Mouse (Mus musculus): ENCODE results near the gene Ppp6r3. TPM values are rescaled to one million over a fixed set of nuclear protein-coding genes. Genes with fewer than 3 reads are reported as not detected.

Ppp6r3 gene
- polyA plus RNA-seq, 1 experiment from 2014 or later: 68.7 TPM

GRCm38 (mm10) chr19:3480101-3480500 lies 95.4 kb downstream of the Ppp6r3 start:
- Histone ChIP-seq H3K36me3 (ENCODE audit: control insufficient read depth, insufficient read depth, low read length) (peaks cover 64% of the 10 kb centered on the region), H3K27ac (ENCODE audit: low read length) (no peak overlapping the region), H3K27me3 (ENCODE audit: control insufficient read depth, insufficient read depth, low read length) (no peaks in the 10 kb centered on the region), H3K9me3 (ENCODE audit: control insufficient read depth, low read depth, low read length) (no peaks in the 10 kb centered on the region), H3K4me2 (replicated peaks; ENCODE audit: low read depth, low read length) (no peak overlapping the region), H3K4me3 (ENCODE audit: low read depth, low read length) (no peak overlapping the region), H3K9ac (replicated peaks; ENCODE audit: low read depth, low read length) (no peak overlapping the region), H3K4me1 (ENCODE audit: control insufficient read depth, insufficient read depth, low read length) (no peaks in the 10 kb centered on the region)
- no peak for ATAC-seq (ENCODE audit: insufficient number of reproducible peaks, insufficient read depth, low FRiP score, low read depth)
- WGBS: 91% methylated on average over 8 of the region's 8 CpGs

- no peaks in the 10 kb centered on the region for H3K4me1 ChIP-seq (ENCODE audit: control insufficient read depth, insufficient read depth, low read length)
- 98% methylated on average over 3 of the region's 3 CpGs for WGBS
- H3K27ac ChIP-seq (ENCODE audit: low read length): no peak overlapping the region
- H3K4me2 ChIP-seq (replicated peaks; ENCODE audit: low read depth, low read length): no peak overlapping the region
- H3K36me3 ChIP-seq (ENCODE audit: control insufficient read depth, insufficient read depth, low read length): peaks cover 60% of the 10 kb centered on the region
- no peak for ATAC-seq (ENCODE audit: insufficient number of reproducible peaks, insufficient read depth, low FRiP score, low read depth)
- H3K9me3 ChIP-seq (ENCODE audit: control insufficient read depth, low read depth, low read length): no peaks in the 10 kb centered on the region
- no peak overlapping the region for H3K9ac ChIP-seq (replicated peaks; ENCODE audit: low read depth, low read length)
- no peaks in the 10 kb centered on the region for H3K27me3 ChIP-seq (ENCODE audit: control insufficient read depth, insufficient read depth, low read length)
- H3K4me3 ChIP-seq (ENCODE audit: low read depth, low read length): no peak overlapping the region
These were observed 98.6 kb downstream of the Ppp6r3 start for GRCm38 (mm10) chr19:3476996-3477395.

- Histone ChIP-seq H3K4me2 (replicated peaks; ENCODE audit: low read depth, low read length) (no peak overlapping the region), H3K36me3 (ENCODE audit: control insufficient read depth, insufficient read depth, low read length) (peaks cover 77% of the 10 kb centered on the region), H3K27me3 (ENCODE audit: control insufficient read depth, insufficient read depth, low read length) (no peaks in the 10 kb centered on the region), H3K9ac (replicated peaks; ENCODE audit: low read depth, low read length) (no peak overlapping the region), H3K4me1 (ENCODE audit: control insufficient read depth, insufficient read depth, low read length) (no peaks in the 10 kb centered on the region), H3K4me3 (ENCODE audit: low read depth, low read length) (no peak overlapping the region), H3K27ac (ENCODE audit: low read length) (no peak overlapping the region), H3K9me3 (ENCODE audit: control insufficient read depth, low read depth, low read length) (no peaks in the 10 kb centered on the region)
- WGBS: 91% methylated on average over 2 of the region's 2 CpGs
- ATAC-seq (ENCODE audit: insufficient number of reproducible peaks, insufficient read depth, low FRiP score, low read depth): no peak
These were observed 104.3 kb downstream of the Ppp6r3 start for GRCm38 (mm10) chr19:3471218-3471617.

GRCm38 (mm10) chr19:3467574-3467973 lies 108.0 kb downstream of the Ppp6r3 start:
- H3K36me3 ChIP-seq (ENCODE audit: control insufficient read depth, insufficient read depth, low read length): peaks cover 87% of the 10 kb centered on the region
- no peak for ATAC-seq (ENCODE audit: insufficient number of reproducible peaks, insufficient read depth, low FRiP score, low read depth)
- WGBS: 95% methylated on average over 7 of the region's 7 CpGs
- H3K4me1 ChIP-seq (ENCODE audit: control insufficient read depth, insufficient read depth, low read length): no peaks in the 10 kb centered on the region
- no peak overlapping the region for H3K27ac ChIP-seq (ENCODE audit: low read length)
- H3K4me2 ChIP-seq (replicated peaks; ENCODE audit: low read depth, low read length): no peak overlapping the region
- no peaks in the 10 kb centered on the region for H3K27me3 ChIP-seq (ENCODE audit: control insufficient read depth, insufficient read depth, low read length)
- H3K4me3 ChIP-seq (ENCODE audit: low read depth, low read length): no peak overlapping the region
- no peaks in the 10 kb centered on the region for H3K9me3 ChIP-seq (ENCODE audit: control insufficient read depth, low read depth, low read length)
- no peak overlapping the region for H3K9ac ChIP-seq (replicated peaks; ENCODE audit: low read depth, low read length)

GRCm38 (mm10) chr19:3459986-3460385 lies 115.6 kb downstream of the Ppp6r3 start:
- ATAC-seq (ENCODE audit: insufficient number of reproducible peaks, insufficient read depth, low FRiP score, low read depth): no peak
- WGBS: 92% methylated on average over 3 of the region's 3 CpGs
- H3K27me3 ChIP-seq (ENCODE audit: control insufficient read depth, insufficient read depth, low read length): no peaks in the 10 kb centered on the region
- no peaks in the 10 kb centered on the region for H3K9me3 ChIP-seq (ENCODE audit: control insufficient read depth, low read depth, low read length)
- peaks cover 96% of the 10 kb centered on the region for H3K36me3 ChIP-seq (ENCODE audit: control insufficient read depth, insufficient read depth, low read length)
- no peak overlapping the region for H3K4me2 ChIP-seq (replicated peaks; ENCODE audit: low read depth, low read length)
- H3K4me3 ChIP-seq (ENCODE audit: low read depth, low read length): no peak overlapping the region
- H3K9ac ChIP-seq (replicated peaks; ENCODE audit: low read depth, low read length): no peak overlapping the region
- H3K4me1 ChIP-seq (ENCODE audit: control insufficient read depth, insufficient read depth, low read length): no peaks in the 10 kb centered on the region
- no peak overlapping the region for H3K27ac ChIP-seq (ENCODE audit: low read length)

- peaks cover 89% of the 10 kb centered on the region for H3K36me3 ChIP-seq (ENCODE audit: control insufficient read depth, insufficient read depth, low read length)
These were observed 117.0 kb downstream of the Ppp6r3 start for GRCm38 (mm10) chr19:3458331-3459099.

GRCm38 (mm10) chr19:3457700-3458099 lies 117.8 kb downstream of the Ppp6r3 start:
- Histone ChIP-seq H3K27ac (ENCODE audit: low read length) (no peak overlapping the region), H3K9ac (replicated peaks; ENCODE audit: low read depth, low read length) (no peak overlapping the region), H3K27me3 (ENCODE audit: control insufficient read depth, insufficient read depth, low read length) (no peaks in the 10 kb centered on the region), H3K36me3 (ENCODE audit: control insufficient read depth, insufficient read depth, low read length) (peaks cover 83% of the 10 kb centered on the region), H3K9me3 (ENCODE audit: control insufficient read depth, low read depth, low read length) (no peaks in the 10 kb centered on the region), H3K4me3 (ENCODE audit: low read depth, low read length) (no peak overlapping the region), H3K4me1 (ENCODE audit: control insufficient read depth, insufficient read depth, low read length) (no peaks in the 10 kb centered on the region), H3K4me2 (replicated peaks; ENCODE audit: low read depth, low read length) (no peak overlapping the region)
- no peak for ATAC-seq (ENCODE audit: insufficient number of reproducible peaks, insufficient read depth, low FRiP score, low read depth)
- WGBS: 93% methylated on average over 4 of the region's 4 CpGs

More at GRCm38 (mm10) chr19:3458331-3459099, 117.0 kb downstream of the Ppp6r3 start:
- no peaks in the 10 kb centered on the region for H3K9me3 ChIP-seq (ENCODE audit: control insufficient read depth, low read depth, low read length)
- no peaks in the 10 kb centered on the region for H3K27me3 ChIP-seq (ENCODE audit: control insufficient read depth, insufficient read depth, low read length)
- H3K4me1 ChIP-seq (ENCODE audit: control insufficient read depth, insufficient read depth, low read length): no peaks in the 10 kb centered on the region
- no peak overlapping the region for H3K9ac ChIP-seq (replicated peaks; ENCODE audit: low read depth, low read length)
- WGBS: 94% methylated on average over 6 of the region's 6 CpGs
- H3K4me2 ChIP-seq (replicated peaks; ENCODE audit: low read depth, low read length): no peak overlapping the region
- H3K27ac ChIP-seq (ENCODE audit: low read length): no peak overlapping the region
- no peak for ATAC-seq (ENCODE audit: insufficient number of reproducible peaks, insufficient read depth, low FRiP score, low read depth)
- H3K4me3 ChIP-seq (ENCODE audit: low read depth, low read length): no peak overlapping the region

- Histone ChIP-seq H3K9ac (replicated peaks; ENCODE audit: low read depth, low read length) (no peak overlapping the region), H3K9me3 (ENCODE audit: control insufficient read depth, low read depth, low read length) (no peaks in the 10 kb centered on the region), H3K4me2 (replicated peaks; ENCODE audit: low read depth, low read length) (no peak overlapping the region), H3K4me1 (ENCODE audit: control insufficient read depth, insufficient read depth, low read length) (no peaks in the 10 kb centered on the region), H3K27me3 (ENCODE audit: control insufficient read depth, insufficient read depth, low read length) (no peaks in the 10 kb centered on the region), H3K36me3 (ENCODE audit: control insufficient read depth, insufficient read depth, low read length) (peaks cover 25% of the 10 kb centered on the region; the same call in 1 of the 2 replicates), H3K4me3 (ENCODE audit: low read depth, low read length) (no peak overlapping the region), H3K27ac (ENCODE audit: low read length) (no peak overlapping the region)
- no peak for ATAC-seq (ENCODE audit: insufficient number of reproducible peaks, insufficient read depth, low FRiP score, low read depth)
- WGBS: 61% methylated on average over 6 of the region's 6 CpGs
These were observed 123.9 kb downstream of the Ppp6r3 start for GRCm38 (mm10) chr19:3451649-3452048.

- Histone ChIP-seq H3K27me3 (ENCODE audit: control insufficient read depth, insufficient read depth, low read length) (no peaks in the 10 kb centered on the region), H3K4me3 (ENCODE audit: low read depth, low read length) (no peak overlapping the region), H3K36me3 (ENCODE audit: control insufficient read depth, insufficient read depth, low read length) (peaks cover 20% of the 10 kb centered on the region; the same call in 1 of the 2 replicates), H3K9me3 (ENCODE audit: control insufficient read depth, low read depth, low read length) (no peaks in the 10 kb centered on the region), H3K4me1 (ENCODE audit: control insufficient read depth, insufficient read depth, low read length) (no peaks in the 10 kb centered on the region), H3K27ac (ENCODE audit: low read length) (no peak overlapping the region), H3K9ac (replicated peaks; ENCODE audit: low read depth, low read length) (no peak overlapping the region), H3K4me2 (replicated peaks; ENCODE audit: low read depth, low read length) (no peak overlapping the region)
- ATAC-seq (ENCODE audit: insufficient number of reproducible peaks, insufficient read depth, low FRiP score, low read depth): peak; percentile 33; the same call in 1 of the 2 replicates
- WGBS: 20% methylated on average over 6 of the region's 6 CpGs
These were observed 124.4 kb downstream of the Ppp6r3 start for GRCm38 (mm10) chr19:3451170-3451569.
